Mouse (Mus musculus): Measurements from ENCODE around the gene Rims3.

GRCm38 (mm10) chr4:120805816-120806215 is 48.8 kb upstream of the Rims3 start:
- TF ChIP-seq CTCF (IDR thresholded peaks at IDR 0.05; ENCODE audit: low read depth, low read length) (no peak), GATA1 (IDR thresholded peaks at IDR 0.05; ENCODE audit: borderline replicate concordance, low read length) (no peak)
